Mouse (Mus musculus): ENCODE data around the gene Olfr1317.

Olfr1317 gene

GRCm38 (mm10) chr2:112140029-112140428 is at the start of gene Olfr1317:
Gene Olfr1317 (plus strand): TSS chr2:112140329.
- no peak for DNase-seq (ENCODE audit: inconsistent ontology term)

GRCm38 (mm10) chr2:112096681-112097080 is 43.4 kb upstream of the Olfr1317 start, which contains the start of gene Olfr1314:
Gene Olfr1314 (minus strand): TSS chr2:112096781.
- no peak for DNase-seq (ENCODE audit: inconsistent ontology term)

- DNase-seq (ENCODE audit: inconsistent ontology term), result no peak
These were observed 24.8 kb upstream of the Olfr1317 start, which contains the start of gene Olfr1315-ps1 for GRCm38 (mm10) chr2:112115340-112115739. Gene Olfr1315-ps1 (minus strand): TSS chr2:112115440.

- DNase-seq (ENCODE audit: inconsistent ontology term), result no peak
These were observed 5.3 kb upstream of the Olfr1317 start, which contains the start of gene Olfr1316 for GRCm38 (mm10) chr2:112134877-112135276. Gene Olfr1316 (minus strand): TSS chr2:112134977.

GRCm38 (mm10) chr2:112153898-112154297 is 13.8 kb downstream of the Olfr1317 start, which contains the start of gene Olfr1318:
Gene Olfr1318 (plus strand): TSS chr2:112154198.
- no peak for DNase-seq (ENCODE audit: inconsistent ontology term)
